ENCODE assay signal across 9 mouse cellular contexts in genomic region chrX:43427961-43428365, GRCm38 (mm10). TPM values are rescaled to one million over a fixed set of nuclear protein-coding genes. Genes with fewer than 3 reads are reported as not detected.
DNase-seq lines count a peak whose midpoint lies in the region; ATAC-seq and TF ChIP-seq lines count a peak whose summit lies in the region.
"Had no signal": no experiment of that assay in that cellular context is flagged by ENCODE, and none has a peak within 500 bp of the region (broad histone marks: within the 10 kb centered on the region; RNA-seq: fewer than 3 reads in every experiment).

No protein-coding gene starts in this region.

- WGBS in kidney, embryonic 16.5 days: 24% methylated on average over 12 of the region's 12 CpGs
- WGBS in cerebellum, adult 2 months: 5% methylated on average over 12 of the region's 12 CpGs
- WGBS in midbrain, embryonic 14.5 days: 20% methylated on average over 12 of the region's 12 CpGs

- TF ChIP-seq POLR2A in cerebellum, adult 2 months (IDR thresholded peaks at IDR 0.05; ENCODE audit: borderline replicate concordance, insufficient read depth, low read length): no peak

- no peak for TF ChIP-seq CTCF in cerebellum, adult 2 months (IDR thresholded peaks at IDR 0.05; ENCODE audit: borderline replicate concordance, insufficient read depth, low read depth, low read length)

- H3K36me3 ChIP-seq in kidney, embryonic 16.5 days (ENCODE audit: insufficient read depth, low read length): no peaks in the 10 kb centered on the region
- no peaks in the 10 kb centered on the region for H3K36me3 ChIP-seq in midbrain, embryonic 14.5 days (ENCODE audit: control insufficient read depth, insufficient read depth, low read length)

- no peak for DNase-seq in kidney, adult 8-10 months
- DNase-seq in cerebellum, adult 2 months: peak; percentile 48 to 61
- peak; percentile 0 to 16 for DNase-seq in frontal cortex, adult 2 months (ENCODE audit: extremely low spot score in 1 of 2, low spot score in 1 of 2)
- peak; percentile 40 for DNase-seq in midbrain, embryonic 14.5 days
- DNase-seq in urinary bladder, adult 2 months (ENCODE audit: low spot score): no peak
- no peak for DNase-seq in thymus, postnatal 14 days
- DNase-seq in adrenal gland, postnatal 25 days: no peak

- ATAC-seq in kidney, embryonic 16.5 days (ENCODE audit: low FRiP score, low TSS enrichment): no peak
- no peak for ATAC-seq in midbrain, embryonic 14.5 days (ENCODE audit: low FRiP score, low TSS enrichment)

- H3K9ac ChIP-seq in kidney, embryonic 16.5 days (replicated peaks; ENCODE audit: low read length): no peak overlapping the region
- peak overlapping the region; percentile 43 for H3K9ac ChIP-seq in midbrain, embryonic 14.5 days (replicated peaks; ENCODE audit: low read length)

- H3K27me3 ChIP-seq in kidney, embryonic 16.5 days (ENCODE audit: insufficient read depth, low read length): peaks cover 12% of the 10 kb centered on the region
- H3K27me3 ChIP-seq in cerebellum, adult 2 months (ENCODE audit: control insufficient read depth, insufficient read depth, low read length): no peaks in the 10 kb centered on the region
- H3K27me3 ChIP-seq in midbrain, embryonic 14.5 days (ENCODE audit: control insufficient read depth, insufficient read depth, low read length): no peaks in the 10 kb centered on the region

- peak overlapping the region; percentile 43 for H3K4me3 ChIP-seq in kidney, embryonic 16.5 days (ENCODE audit: low read length)
- H3K4me3 ChIP-seq in cerebellum, adult 2 months (replicated peaks; ENCODE audit: insufficient read depth, low read depth, low read length): peak overlapping the region; percentile 63
- peak overlapping the region; percentile 41 for H3K4me3 ChIP-seq in midbrain, embryonic 14.5 days (replicated peaks; ENCODE audit: low read depth, low read length)

- no peaks in the 10 kb centered on the region for H3K4me1 ChIP-seq in kidney, embryonic 16.5 days (ENCODE audit: insufficient read depth, low read length)
- H3K4me1 ChIP-seq in cerebellum, adult 2 months (ENCODE audit: control insufficient read depth, insufficient read depth, low read length): no peaks in the 10 kb centered on the region
- H3K4me1 ChIP-seq in midbrain, embryonic 14.5 days (ENCODE audit: control insufficient read depth, insufficient read depth, low read length): no peaks in the 10 kb centered on the region

- no peaks in the 10 kb centered on the region for H3K9me3 ChIP-seq in kidney, embryonic 16.5 days (ENCODE audit: low read length)
- H3K9me3 ChIP-seq in midbrain, embryonic 14.5 days (ENCODE audit: control insufficient read depth, low read length): no peaks in the 10 kb centered on the region

- no peak overlapping the region for H3K27ac ChIP-seq in kidney, embryonic 16.5 days (ENCODE audit: low read length)
- peak overlapping the region; percentile 99 for H3K27ac ChIP-seq in cerebellum, adult 2 months (ENCODE audit: insufficient read depth, low read length)
- no peak overlapping the region for H3K27ac ChIP-seq in midbrain, embryonic 14.5 days (replicated peaks; ENCODE audit: low read depth, low read length)

- H3K4me2 ChIP-seq in kidney, embryonic 16.5 days (replicated peaks; ENCODE audit: low read depth, low read length): peak overlapping the region; percentile 55
- H3K4me2 ChIP-seq in midbrain, embryonic 14.5 days (ENCODE audit: low read length): peak overlapping the region; percentile 62

RNA-seq across cellular contexts. Expression of gene Tenm1, which starts 1.0 kb away (rescaled TPM):
- polyA plus RNA-seq in kidney, embryonic 16.5 days (2015; fragmentation: Nextera tagmentation; extraction: Ambion mirVana): 0.72 and 1.1 TPM in 2 replicates
- 46.4 and 56.4 TPM in 2 replicates for polyA plus RNA-seq in cerebellum, adult 2 months (2012; rRNA removed)
- 11.9 and 14.6 TPM in 2 replicates for polyA plus RNA-seq in frontal cortex, adult 2 months (2012; rRNA removed)
- polyA plus RNA-seq in midbrain, embryonic 14.5 days (2014; fragmentation: Nextera tagmentation; extraction: Ambion mirVana): 27.9 and 34.4 TPM in 2 replicates
- 0.03 and 0.07 TPM in 2 replicates for polyA plus RNA-seq in urinary bladder, adult 2 months (2012; rRNA removed)
- total RNA-seq in adrenal gland, postnatal 25 days (2021): 0.09 TPM in 1 of 2 replicates, not detected in the other
- total RNA-seq: hematopoietic stem cell, adult 5-6 weeks had no signal

Comparison
In these comparisons a context has a peak if more than half of its experiments do, and no peak if none do; other contexts are left out.
1. DNase-seq: peak in cerebellum, adult 2 months (2 of 2), frontal cortex, adult 2 months (2 of 2) and midbrain, embryonic 14.5 days (single experiment); none in kidney, adult 8-10 months (0 of 2), urinary bladder, adult 2 months (single experiment), thymus, postnatal 14 days (single experiment) and adrenal gland, postnatal 25 days (single experiment).
2. Peak in every context shown above with its lines, with median percentiles within 50 percentile points of each other: H3K4me3 ChIP-seq.